Mouse (Mus musculus): ENCODE measurements at regions not wholly inside any gene's neighbourhood (a gene's known extent, or its start where the extent isn't known, plus 50 kb on each side); places are given as distances from the start of the nearest gene placed in this dataset.
A peak's percentile ranks its signal among the peaks of the same experiment; 100 is the strongest.

GRCm38 (mm10) chr8:35942515-35942914 is 176.9 kb downstream of the Gm19410 start:
- no peak for ATAC-seq (ENCODE audit: insufficient number of reproducible peaks, insufficient read depth, low FRiP score, low TSS enrichment)
- Histone ChIP-seq H3K9me3 (no peaks in the 10 kb centered on the region), H3K4me2 (replicated peaks) (no peak overlapping the region), H3K36me3 (no peaks in the 10 kb centered on the region), H3K27me3 (no peaks in the 10 kb centered on the region), H3K4me3 (no peak overlapping the region), H3K27ac (no peak overlapping the region), H3K9ac (no peak overlapping the region), H3K4me1 (no peaks in the 10 kb centered on the region)
- 89% methylated on average over 6 of the region's 6 CpGs for WGBS

GRCm38 (mm10) chr8:35943686-35944085 is 178.1 kb downstream of the Gm19410 start:
- H3K27me3 ChIP-seq: no peaks in the 10 kb centered on the region
- H3K4me2 ChIP-seq (replicated peaks): no peak overlapping the region
- no peaks in the 10 kb centered on the region for H3K36me3 ChIP-seq
- ATAC-seq (ENCODE audit: insufficient number of reproducible peaks, insufficient read depth, low FRiP score, low TSS enrichment): no peak
- no peaks in the 10 kb centered on the region for H3K9me3 ChIP-seq
- no peak overlapping the region for H3K9ac ChIP-seq
- no peak overlapping the region for H3K27ac ChIP-seq
- H3K4me1 ChIP-seq: no peaks in the 10 kb centered on the region
- WGBS: 83% methylated on average over 3 of the region's 3 CpGs
- no peak overlapping the region for H3K4me3 ChIP-seq

DNA sequence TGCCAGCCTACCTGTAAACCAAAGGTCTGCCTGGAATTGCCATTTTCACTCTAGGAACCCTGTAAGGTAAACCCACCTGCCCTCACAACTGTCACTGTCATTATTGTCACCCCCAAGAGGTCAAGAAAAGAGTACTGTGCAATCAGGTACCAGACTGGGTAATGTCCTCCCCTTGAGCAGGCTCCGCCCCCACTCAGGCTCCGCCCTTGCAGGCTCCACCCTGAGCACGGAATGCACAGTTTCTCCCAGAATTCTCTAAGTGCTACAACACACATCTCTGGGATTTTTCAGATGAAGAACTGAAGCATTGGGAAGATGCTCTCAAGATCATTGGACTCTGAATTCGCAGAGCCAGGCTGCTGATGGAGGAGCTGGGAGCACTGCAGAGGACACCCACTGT is 178.9 kb downstream of the Gm19410 start:
- Histone ChIP-seq H3K9ac (no peak overlapping the region), H3K4me3 (no peak overlapping the region), H3K36me3 (no peaks in the 10 kb centered on the region), H3K27ac (no peak overlapping the region), H3K9me3 (no peaks in the 10 kb centered on the region), H3K4me1 (no peaks in the 10 kb centered on the region), H3K27me3 (no peaks in the 10 kb centered on the region), H3K4me2 (replicated peaks) (no peak overlapping the region)
- WGBS: 88% methylated on average over 4 of the region's 4 CpGs
- ATAC-seq (ENCODE audit: insufficient number of reproducible peaks, insufficient read depth, low FRiP score, low TSS enrichment): no peak

DNA sequence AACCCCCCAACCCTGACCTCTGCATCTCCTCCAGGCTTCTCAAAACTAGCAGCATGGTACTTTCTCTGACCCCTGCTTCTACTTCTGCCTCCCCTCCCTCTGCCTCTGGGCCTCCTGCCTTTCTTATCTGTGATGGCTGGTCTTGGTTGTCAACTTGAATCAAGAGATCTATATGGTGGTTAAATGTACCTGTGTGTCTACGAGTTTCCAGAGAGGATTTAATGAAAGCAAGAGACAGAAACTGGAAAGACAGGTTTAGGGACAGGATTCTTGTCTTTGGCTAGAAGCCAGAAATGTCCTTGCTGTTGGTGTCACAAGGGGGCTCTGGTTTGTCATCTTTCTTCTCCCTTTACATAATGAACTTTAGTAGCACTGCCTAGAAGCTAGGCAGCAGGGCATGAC is 180.9 kb downstream of the Gm19410 start:
- Histone ChIP-seq H3K36me3 (no peaks in the 10 kb centered on the region), H3K9ac (no peak overlapping the region), H3K4me3 (no peak overlapping the region), H3K4me2 (replicated peaks) (no peak overlapping the region), H3K27ac (no peak overlapping the region), H3K4me1 (no peaks in the 10 kb centered on the region), H3K27me3 (no peaks in the 10 kb centered on the region), H3K9me3 (no peaks in the 10 kb centered on the region)
- no peak; the same call in 1 of the 2 replicates for ATAC-seq (ENCODE audit: insufficient number of reproducible peaks, insufficient read depth, low FRiP score, low TSS enrichment)
- 21% methylated on average over 1 of the region's 1 CpGs for WGBS

DNA sequence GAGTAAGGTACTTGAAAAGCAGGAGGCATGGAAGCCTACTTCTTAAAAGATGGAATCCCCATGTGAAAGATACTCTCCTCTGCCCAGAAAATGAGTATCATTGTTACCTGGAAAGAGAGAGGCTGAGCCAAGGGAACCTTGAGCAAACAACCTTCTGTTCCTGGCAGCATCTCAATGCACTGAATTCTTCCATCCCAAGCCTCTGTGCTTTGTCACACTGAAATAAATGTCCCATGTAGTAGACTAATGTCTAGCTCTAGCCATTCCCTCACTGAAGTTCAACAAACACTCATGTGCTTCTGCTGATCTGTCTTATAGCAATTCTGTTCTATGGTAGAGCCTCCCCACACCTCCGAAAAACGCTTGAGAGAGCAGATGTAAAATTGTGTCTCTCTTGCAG is 182.6 kb downstream of the Gm19410 start:
- H3K27ac ChIP-seq: no peak overlapping the region
- no peak overlapping the region for H3K4me2 ChIP-seq (replicated peaks)
- no peaks in the 10 kb centered on the region for H3K36me3 ChIP-seq
- no peaks in the 10 kb centered on the region for H3K4me1 ChIP-seq
- H3K9me3 ChIP-seq: no peaks in the 10 kb centered on the region
- no peak overlapping the region for H3K9ac ChIP-seq
- H3K4me3 ChIP-seq: no peak overlapping the region
- no peaks in the 10 kb centered on the region for H3K27me3 ChIP-seq
- ATAC-seq (ENCODE audit: insufficient number of reproducible peaks, insufficient read depth, low FRiP score, low TSS enrichment): no peak
- 89% methylated on average over 2 of the region's 2 CpGs for WGBS

DNA sequence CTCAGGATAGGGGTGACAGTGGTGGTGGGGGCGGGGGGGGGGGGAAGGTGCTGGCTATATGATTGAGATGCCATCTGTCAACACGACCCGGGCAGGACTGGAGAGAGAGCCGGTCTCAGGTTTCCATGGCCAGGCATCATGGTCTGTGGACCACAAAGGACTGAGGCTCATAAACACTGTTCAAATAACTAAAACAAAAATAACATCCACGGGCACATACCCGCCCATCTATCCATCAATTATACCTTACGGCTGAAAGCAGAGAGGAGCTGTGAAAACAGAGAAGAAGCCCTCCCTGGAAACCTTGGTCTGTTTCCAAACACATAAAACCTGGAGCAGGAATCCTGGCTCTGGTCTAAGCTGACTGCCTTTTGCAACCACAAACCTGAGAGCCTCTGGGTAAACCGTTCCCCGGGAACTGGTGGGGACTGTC is 183.2 kb downstream of the Gm19410 start:
- Histone ChIP-seq H3K36me3 (no peaks in the 10 kb centered on the region), H3K4me1 (no peaks in the 10 kb centered on the region), H3K4me3 (no peak overlapping the region), H3K27ac (no peak overlapping the region), H3K27me3 (no peaks in the 10 kb centered on the region), H3K9me3 (no peaks in the 10 kb centered on the region), H3K9ac (no peak overlapping the region), H3K4me2 (replicated peaks) (no peak overlapping the region)
- ATAC-seq (ENCODE audit: insufficient number of reproducible peaks, insufficient read depth, low FRiP score, low TSS enrichment): peak; percentile 58; the same call in 1 of the 2 replicates
- WGBS: 34% methylated on average over 9 of the region's 9 CpGs

DNA sequence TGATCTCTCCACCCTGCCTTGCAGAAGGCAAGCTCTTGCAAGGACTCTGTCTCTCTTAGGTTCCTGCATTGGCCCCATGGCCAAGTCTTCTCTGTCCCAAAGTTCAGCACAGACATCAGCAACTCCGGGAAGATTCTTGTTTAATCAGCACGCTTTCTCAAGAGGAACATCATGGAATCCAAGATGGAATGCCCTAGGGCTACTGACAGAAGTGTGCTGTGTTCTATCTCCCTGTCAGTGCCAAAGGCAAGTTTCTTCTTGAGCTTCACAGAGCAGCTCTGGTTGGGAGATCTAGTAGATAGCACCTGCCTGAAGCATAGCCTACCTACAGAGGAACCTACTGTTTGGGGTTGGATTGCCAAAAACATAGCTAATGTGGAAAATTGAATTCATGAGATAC is 189.9 kb downstream of the Gm19410 start:
- no peak overlapping the region for H3K4me2 ChIP-seq (replicated peaks)
- no peaks in the 10 kb centered on the region for H3K36me3 ChIP-seq
- WGBS: 80% methylated on average over 2 of the region's 2 CpGs
- H3K4me3 ChIP-seq: no peak overlapping the region
- H3K27ac ChIP-seq: no peak overlapping the region
- H3K4me1 ChIP-seq: 0 out of 2 replicates have a peak, but pooled peaks cover 9% of the 10 kb centered on the region
- no peaks in the 10 kb centered on the region for H3K27me3 ChIP-seq
- no peak for ATAC-seq (ENCODE audit: insufficient number of reproducible peaks, insufficient read depth, low FRiP score, low TSS enrichment)
- H3K9ac ChIP-seq: no peak overlapping the region
- no peaks in the 10 kb centered on the region for H3K9me3 ChIP-seq

- no peaks in the 10 kb centered on the region for H3K36me3 ChIP-seq
- 0 out of 2 replicates have a peak, but pooled peaks cover 9% of the 10 kb centered on the region for H3K4me1 ChIP-seq
- H3K4me3 ChIP-seq: no peak overlapping the region
- H3K9me3 ChIP-seq: no peaks in the 10 kb centered on the region
- no peak overlapping the region for H3K4me2 ChIP-seq (replicated peaks)
- no peaks in the 10 kb centered on the region for H3K27me3 ChIP-seq
- WGBS: 56% methylated on average over 2 of the region's 2 CpGs
- no peak for ATAC-seq (ENCODE audit: insufficient number of reproducible peaks, insufficient read depth, low FRiP score, low TSS enrichment)
- no peak overlapping the region for H3K27ac ChIP-seq
- H3K9ac ChIP-seq: no peak overlapping the region
These were observed 190.7 kb downstream of the Gm19410 start for GRCm38 (mm10) chr8:35956319-35956718.

- Histone ChIP-seq H3K4me3 (no peak overlapping the region), H3K9ac (no peak overlapping the region), H3K27ac (no peak overlapping the region), H3K4me2 (replicated peaks) (no peak overlapping the region), H3K36me3 (no peaks in the 10 kb centered on the region), H3K9me3 (no peaks in the 10 kb centered on the region), H3K27me3 (no peaks in the 10 kb centered on the region), H3K4me1 (0 out of 2 replicates have a peak, but pooled peaks cover 14% of the 10 kb centered on the region)
- no peak for ATAC-seq (ENCODE audit: insufficient number of reproducible peaks, insufficient read depth, low FRiP score, low TSS enrichment)
- 47% methylated on average over 4 of the region's 4 CpGs for WGBS
These were observed 193.6 kb downstream of the Gm19410 start for GRCm38 (mm10) chr8:35959201-35959600.

- 71% methylated on average over 9 of the region's 9 CpGs for WGBS
- H3K4me1 ChIP-seq: 0 out of 2 replicates have a peak, but pooled peaks cover 17% of the 10 kb centered on the region
- no peak overlapping the region for H3K4me3 ChIP-seq
- H3K9me3 ChIP-seq: no peaks in the 10 kb centered on the region
- H3K36me3 ChIP-seq: no peaks in the 10 kb centered on the region
- H3K4me2 ChIP-seq (replicated peaks): no peak overlapping the region
- no peak overlapping the region for H3K9ac ChIP-seq
- H3K27me3 ChIP-seq: no peaks in the 10 kb centered on the region
- no peak overlapping the region for H3K27ac ChIP-seq
- no peak for ATAC-seq (ENCODE audit: insufficient number of reproducible peaks, insufficient read depth, low FRiP score, low TSS enrichment)
These were observed 195.5 kb downstream of the Gm19410 start for GRCm38 (mm10) chr8:35960867-35961614.

DNA sequence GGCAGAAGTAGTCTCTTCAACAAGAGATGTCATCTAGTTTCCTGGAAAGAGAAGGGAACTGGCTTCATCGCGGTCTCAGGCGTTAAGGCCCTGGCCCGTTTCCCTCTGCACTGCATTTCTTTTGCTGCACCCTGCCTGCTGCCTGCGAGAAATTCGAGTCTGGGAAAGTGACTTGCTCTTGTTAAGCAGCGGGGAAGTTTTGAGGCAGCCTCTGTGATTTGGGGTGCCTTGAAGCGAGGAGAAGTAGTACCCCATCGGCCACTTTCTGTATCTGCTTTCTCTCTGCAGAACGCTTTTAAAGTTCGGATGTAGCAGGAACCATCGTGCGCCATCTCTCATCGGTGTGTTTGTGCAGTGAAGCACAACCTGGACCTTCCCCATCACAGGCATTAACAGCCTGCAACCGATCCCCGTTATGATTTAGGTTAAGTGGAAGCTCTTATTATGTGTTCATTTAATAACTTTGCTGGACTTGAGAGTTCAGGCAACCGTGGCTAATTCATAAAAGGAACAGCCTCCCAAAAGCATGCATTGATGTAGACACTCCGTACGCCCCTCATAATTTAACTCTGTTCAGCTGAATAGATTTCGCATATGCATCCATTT is 196.1 kb downstream of the Gm19410 start:
- no peak overlapping the region for H3K27ac ChIP-seq
- no peak overlapping the region for H3K4me2 ChIP-seq (replicated peaks)
- WGBS: 61% methylated on average over 20 of the region's 20 CpGs
- H3K9ac ChIP-seq: no peak overlapping the region
- H3K27me3 ChIP-seq: no peaks in the 10 kb centered on the region
- no peaks in the 10 kb centered on the region for H3K9me3 ChIP-seq
- no peaks in the 10 kb centered on the region for H3K36me3 ChIP-seq
- H3K4me1 ChIP-seq: 0 out of 2 replicates have a peak, but pooled peaks cover 12% of the 10 kb centered on the region
- H3K4me3 ChIP-seq: no peak overlapping the region
- no peak for ATAC-seq (ENCODE audit: insufficient number of reproducible peaks, insufficient read depth, low FRiP score, low TSS enrichment)

DNA sequence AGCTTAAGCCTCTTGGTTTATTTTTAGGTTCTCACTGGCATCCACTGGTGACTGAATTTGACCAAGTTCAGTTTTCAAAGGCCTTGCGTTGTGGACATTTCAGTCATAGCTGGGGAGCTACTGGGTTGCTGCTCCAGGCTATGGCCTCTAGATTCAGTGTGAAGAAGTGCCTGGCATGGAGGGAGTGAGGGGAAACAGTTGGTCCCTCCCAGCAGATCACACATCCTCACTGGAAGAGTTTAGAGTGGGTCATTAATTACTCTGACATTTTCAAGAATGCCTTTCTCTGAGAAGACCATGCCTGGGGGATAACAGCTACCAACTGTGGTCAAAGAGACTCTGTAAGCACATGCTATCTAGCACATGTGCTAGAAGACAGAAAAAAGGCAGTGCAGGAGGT is 199.3 kb downstream of the Gm19410 start:
- Histone ChIP-seq H3K9me3 (no peaks in the 10 kb centered on the region), H3K27me3 (no peaks in the 10 kb centered on the region), H3K9ac (no peak overlapping the region), H3K4me3 (no peak overlapping the region), H3K4me2 (replicated peaks) (no peak overlapping the region), H3K36me3 (no peaks in the 10 kb centered on the region), H3K4me1 (0 out of 2 replicates have a peak, but pooled peaks cover 8% of the 10 kb centered on the region), H3K27ac (no peak overlapping the region)
- ATAC-seq (ENCODE audit: insufficient number of reproducible peaks, insufficient read depth, low FRiP score, low TSS enrichment): no peak
- WGBS: 11% methylated on average over 1 of the region's 1 CpGs

All from embryonic facial prominence, embryonic 12.5 days (tissue).